In the genomic region with DNA sequence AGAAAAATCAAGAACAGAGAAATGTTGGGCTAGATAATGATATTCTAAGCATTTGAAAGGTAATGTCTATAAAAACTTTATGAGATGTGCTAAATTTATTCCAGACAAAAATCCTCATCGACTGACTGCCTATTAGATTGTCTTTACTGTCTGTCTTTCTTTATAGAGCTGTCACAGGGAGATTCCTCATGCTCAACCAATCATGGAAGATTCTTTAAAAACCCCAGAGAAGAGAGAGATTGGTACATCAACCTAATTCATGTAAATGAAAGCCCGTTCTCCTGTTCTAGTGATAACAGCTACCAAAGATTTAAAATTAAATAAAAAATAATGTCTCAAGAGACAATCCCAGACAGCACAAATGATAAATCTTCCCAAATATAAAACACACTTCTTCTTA, we compare ENCODE assay signal across 23 mouse cellular contexts.
DNase-seq lines count a peak whose midpoint lies in the region; ATAC-seq and TF ChIP-seq lines count a peak whose summit lies in the region.
"Had no signal": no experiment of that assay in that cellular context is flagged by ENCODE, and none has a peak within 500 bp of the region (broad histone marks: within the 10 kb centered on the region; RNA-seq: fewer than 3 reads in every experiment).

No protein-coding gene starts in this region.

- ATAC-seq in forebrain, embryonic 14.5 days: no peak
- no peak for ATAC-seq in forebrain, embryonic 12.5 days (ENCODE audit: low FRiP score)
- peak; percentile 67; the same call in 1 of the 2 replicates for ATAC-seq in forebrain, postnatal 0 days
- no peak for ATAC-seq in kidney, embryonic 16.5 days (ENCODE audit: low FRiP score, low TSS enrichment)
- ATAC-seq: activated CD4-positive, CD25-positive, alpha-beta regulatory T cell, adult 4 months; Patski had no signal

- no peaks in the 10 kb centered on the region for H3K4me1 ChIP-seq in forebrain, embryonic 14.5 days (ENCODE audit: control insufficient read depth, insufficient read depth, low read length)
- H3K4me1 ChIP-seq in forebrain, embryonic 12.5 days: no peaks in the 10 kb centered on the region
- no peaks in the 10 kb centered on the region for H3K4me1 ChIP-seq in forebrain, postnatal 0 days (ENCODE audit: insufficient read depth)
- H3K4me1 ChIP-seq in kidney, embryonic 16.5 days (ENCODE audit: insufficient read depth, low read length): no peaks in the 10 kb centered on the region
- H3K4me1 ChIP-seq: embryonic facial prominence, embryonic 13.5 days; embryonic facial prominence, embryonic 15.5 days had no signal

- whole genome bisulfite sequencing in forebrain, embryonic 14.5 days: 69% methylated on average over 2 of the region's 2 CpGs
- 65% methylated on average over 2 of the region's 2 CpGs for WGBS in forebrain, embryonic 12.5 days
- 53% methylated on average over 2 of the region's 2 CpGs for WGBS in forebrain, postnatal 0 days
- WGBS in kidney, embryonic 16.5 days: 68% methylated on average over 2 of the region's 2 CpGs

- H3K27ac ChIP-seq in forebrain, embryonic 14.5 days (ENCODE audit: low read depth, low read length): no peak overlapping the region
- no peak overlapping the region for H3K27ac ChIP-seq in forebrain, embryonic 12.5 days
- no peak overlapping the region for H3K27ac ChIP-seq in forebrain, postnatal 0 days (ENCODE audit: low read depth, low read length)
- H3K27ac ChIP-seq in kidney, embryonic 16.5 days (ENCODE audit: low read length): no peak overlapping the region
- H3K27ac ChIP-seq: embryonic facial prominence, embryonic 13.5 days; embryonic facial prominence, embryonic 15.5 days; gastrocnemius, adult 2 months had no signal

- TF ChIP-seq POLR2A in brain, embryonic 14.5 days (IDR thresholded peaks at IDR 0.05; ENCODE audit: borderline replicate concordance, extremely low read depth, insufficient read depth, insufficient read length, poor library complexity, severe bottlenecking): no peak

- no peaks in the 10 kb centered on the region for H3K9me3 ChIP-seq in forebrain, embryonic 14.5 days (replicated peaks; ENCODE audit: control insufficient read depth, low read length)
- H3K9me3 ChIP-seq in forebrain, embryonic 12.5 days: no peaks in the 10 kb centered on the region
- no peaks in the 10 kb centered on the region for H3K9me3 ChIP-seq in forebrain, postnatal 0 days (ENCODE audit: low read length)
- no peaks in the 10 kb centered on the region for H3K9me3 ChIP-seq in kidney, embryonic 16.5 days (ENCODE audit: low read length)
- H3K9me3 ChIP-seq: embryonic facial prominence, embryonic 13.5 days; embryonic facial prominence, embryonic 15.5 days had no signal

- no peak overlapping the region for H3K4me2 ChIP-seq in forebrain, embryonic 14.5 days (ENCODE audit: low read length)
- H3K4me2 ChIP-seq in forebrain, embryonic 12.5 days: no peak overlapping the region
- no peak overlapping the region for H3K4me2 ChIP-seq in forebrain, postnatal 0 days (ENCODE audit: low read depth)
- no peak overlapping the region for H3K4me2 ChIP-seq in kidney, embryonic 16.5 days (replicated peaks; ENCODE audit: low read depth, low read length)
- H3K4me2 ChIP-seq: embryonic facial prominence, embryonic 13.5 days; embryonic facial prominence, embryonic 15.5 days had no signal

- H3K36me3 ChIP-seq in forebrain, embryonic 14.5 days (ENCODE audit: control insufficient read depth, insufficient read depth, low read length): no peaks in the 10 kb centered on the region
- no peaks in the 10 kb centered on the region for H3K36me3 ChIP-seq in forebrain, embryonic 12.5 days (replicated peaks)
- H3K36me3 ChIP-seq in forebrain, postnatal 0 days (ENCODE audit: insufficient read depth): no peaks in the 10 kb centered on the region
- no peaks in the 10 kb centered on the region for H3K36me3 ChIP-seq in kidney, embryonic 16.5 days (ENCODE audit: insufficient read depth, low read length)
- H3K36me3 ChIP-seq: embryonic facial prominence, embryonic 13.5 days; embryonic facial prominence, embryonic 15.5 days had no signal

- no peak overlapping the region for H3K4me3 ChIP-seq in forebrain, embryonic 14.5 days (ENCODE audit: low read depth, low read length)
- H3K4me3 ChIP-seq in forebrain, embryonic 12.5 days (replicated peaks): no peak overlapping the region
- H3K4me3 ChIP-seq in forebrain, postnatal 0 days (ENCODE audit: low read depth, low read length): no peak overlapping the region
- H3K4me3 ChIP-seq in kidney, embryonic 16.5 days (ENCODE audit: low read length): no peak overlapping the region
- H3K4me3 ChIP-seq: embryonic facial prominence, embryonic 13.5 days; embryonic facial prominence, embryonic 15.5 days; erythroblast, embryonic 14.5 days; gastrocnemius, adult 2 months had no signal

- peak; percentile 6 for DNase-seq in forebrain, embryonic 14.5 days (ENCODE audit: low spot score)
- DNase-seq in retina, embryonic 14.5 days (ENCODE audit: low spot score): peak; percentile 25
- DNase-seq in retina, postnatal 1 day: no peak
- DNase-seq in brain, embryonic 14.5 days (ENCODE audit: low read depth): peak; percentile 19
- no peak for DNase-seq in forebrain, postnatal 0 days
- no peak for DNase-seq in embryo, embryonic 10.5 days (ENCODE audit: low spot score)
- DNase-seq: adrenal gland, adult 8-10 months; adrenal gland, postnatal 14 days; adrenal gland, postnatal 36 days; cerebellum, adult 11 months; cerebellum, adult 18-20 months; cerebellum, adult 8-10 months; cerebellum, adult 9-11 months; cerebellum, postnatal 25 days; embryo, embryonic 11 days; gastrocnemius, adult 2 months had no signal

- no peak overlapping the region for H3K9ac ChIP-seq in forebrain, embryonic 14.5 days (ENCODE audit: low read length)
- no peak overlapping the region for H3K9ac ChIP-seq in forebrain, embryonic 12.5 days
- H3K9ac ChIP-seq in forebrain, postnatal 0 days: no peak overlapping the region
- H3K9ac ChIP-seq in kidney, embryonic 16.5 days (replicated peaks; ENCODE audit: low read length): no peak overlapping the region
- H3K9ac ChIP-seq: embryonic facial prominence, embryonic 13.5 days; embryonic facial prominence, embryonic 15.5 days had no signal

- no peaks in the 10 kb centered on the region for H3K27me3 ChIP-seq in forebrain, embryonic 14.5 days (replicated peaks; ENCODE audit: control insufficient read depth, insufficient read depth, low read length)
- no peaks in the 10 kb centered on the region for H3K27me3 ChIP-seq in forebrain, embryonic 12.5 days
- H3K27me3 ChIP-seq in forebrain, postnatal 0 days (ENCODE audit: insufficient read depth, low read length): no peaks in the 10 kb centered on the region
- H3K27me3 ChIP-seq in kidney, embryonic 16.5 days (ENCODE audit: insufficient read depth, low read length): no peaks in the 10 kb centered on the region
- H3K27me3 ChIP-seq: embryonic facial prominence, embryonic 13.5 days; embryonic facial prominence, embryonic 15.5 days; Patski had no signal

- no peak for TF ChIP-seq CTCF in brain, embryonic 14.5 days (IDR thresholded peaks at IDR 0.05; ENCODE audit: borderline replicate concordance, extremely low read depth, insufficient read depth, insufficient read length)
- TF ChIP-seq CTCF in forebrain, postnatal 0 days (IDR thresholded peaks at IDR 0.05; ENCODE audit: low read depth): no peak

Comparison
In these comparisons a context has a peak if more than half of its experiments do, and no peak if none do; other contexts are left out.
1. DNase-seq: peak in forebrain, embryonic 14.5 days (single experiment), retina, embryonic 14.5 days (single experiment) and brain, embryonic 14.5 days (single experiment); none in retina, postnatal 1 day (single experiment), forebrain, postnatal 0 days (single experiment) and embryo, embryonic 10.5 days (single experiment).